Mouse (Mus musculus): Measurements from ENCODE around the gene Ajm1. TPM values are rescaled to one million over a fixed set of nuclear protein-coding genes. Genes with fewer than 3 reads are reported as not detected.

Ajm1 gene
- 257 and 312 TPM in 2 replicates for polyA plus RNA-seq (2012; rRNA removed)

DNA sequence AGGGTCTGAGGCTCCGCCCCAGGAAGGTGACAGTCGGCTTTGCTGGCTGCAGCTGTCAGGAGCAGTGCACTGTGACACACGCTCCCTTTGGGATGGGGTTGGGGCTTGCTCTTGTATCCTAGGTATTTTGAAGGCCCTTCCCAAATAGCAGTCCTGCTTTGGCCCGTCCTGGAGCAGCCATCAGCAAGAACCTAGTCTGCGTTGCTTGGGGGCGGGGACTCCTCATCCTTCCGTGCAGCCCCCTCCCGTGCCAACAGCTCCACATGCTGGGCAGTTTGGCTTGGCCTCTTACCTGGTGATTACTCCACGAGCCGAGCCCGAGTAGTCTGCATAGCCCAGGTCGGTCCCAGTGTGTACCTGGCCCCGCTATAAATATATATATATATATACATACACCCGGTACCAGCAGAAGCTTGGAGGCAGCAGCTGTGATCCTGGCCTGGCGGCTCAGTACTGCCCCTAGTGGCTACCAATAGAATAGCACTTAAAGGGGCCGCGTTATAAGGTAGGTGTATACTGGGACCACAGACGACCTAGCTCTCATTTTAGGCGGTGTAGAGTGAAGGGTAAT is at the start of gene Ajm1:
Gene Ajm1 (minus strand): TSS at position 464 of the 571 bp plus-strand sequence.
- H3K4me3 ChIP-seq (replicated peaks; ENCODE audit: insufficient read depth, low read depth, low read length): peak within 1 kb of the TSS; percentile 70
- peak; percentile 88 to 92 for DNase-seq
- H3K4me1 ChIP-seq (ENCODE audit: control insufficient read depth, insufficient read depth, low read length): peaks cover 67% of the 10 kb centered on the region
- WGBS: under 1% methylated on average over 19 of the region's 19 CpGs
- peak within 1 kb of the TSS; percentile 96 for H3K27ac ChIP-seq (ENCODE audit: insufficient read depth, low read length)
- TF ChIP-seq CTCF (IDR thresholded peaks at IDR 0.05; ENCODE audit: borderline replicate concordance, insufficient read depth, low read depth, low read length) (peak; percentile 79), POLR2A (IDR thresholded peaks at IDR 0.05; ENCODE audit: borderline replicate concordance, insufficient read depth, low read length) (0 out of 2 replicates have a peak, but pooled peaks have one; percentile 7)
- no peaks in the 10 kb centered on the region for H3K27me3 ChIP-seq (ENCODE audit: control insufficient read depth, insufficient read depth, low read length)

DNA sequence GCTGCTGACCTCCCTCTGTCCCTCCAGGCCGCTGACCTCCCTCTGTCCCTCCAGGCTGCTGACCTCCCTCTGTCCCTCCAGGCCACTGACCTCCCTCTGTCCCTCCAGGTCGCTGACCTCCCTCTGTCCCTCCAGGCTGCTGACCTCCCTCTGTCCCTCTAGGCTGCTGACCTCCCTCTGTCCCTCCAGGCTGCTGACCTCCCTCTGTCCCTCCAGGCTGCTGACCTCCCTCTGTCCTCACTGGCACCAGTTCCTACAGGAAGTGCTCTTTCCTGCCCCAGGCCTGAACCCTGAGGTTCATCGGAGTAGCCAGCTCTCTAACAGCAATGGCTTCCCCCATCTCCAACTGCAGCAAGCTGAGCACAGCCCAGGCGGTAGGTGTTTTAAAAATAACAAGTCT is 47.2 kb upstream of the Ajm1 start:
- Histone ChIP-seq H3K4me3 (replicated peaks; ENCODE audit: insufficient read depth, low read depth, low read length) (no peak overlapping the region), H3K27me3 (ENCODE audit: control insufficient read depth, insufficient read depth, low read length) (no peaks in the 10 kb centered on the region), H3K4me1 (ENCODE audit: control insufficient read depth, insufficient read depth, low read length) (no peaks in the 10 kb centered on the region), H3K27ac (ENCODE audit: insufficient read depth, low read length) (no peak overlapping the region)
- no peak for DNase-seq
- 62% methylated on average over 4 of the region's 4 CpGs for WGBS
- TF ChIP-seq CTCF (IDR thresholded peaks at IDR 0.05; ENCODE audit: borderline replicate concordance, insufficient read depth, low read depth, low read length): no peak
- no peak for TF ChIP-seq POLR2A (IDR thresholded peaks at IDR 0.05; ENCODE audit: borderline replicate concordance, insufficient read depth, low read length)

DNA sequence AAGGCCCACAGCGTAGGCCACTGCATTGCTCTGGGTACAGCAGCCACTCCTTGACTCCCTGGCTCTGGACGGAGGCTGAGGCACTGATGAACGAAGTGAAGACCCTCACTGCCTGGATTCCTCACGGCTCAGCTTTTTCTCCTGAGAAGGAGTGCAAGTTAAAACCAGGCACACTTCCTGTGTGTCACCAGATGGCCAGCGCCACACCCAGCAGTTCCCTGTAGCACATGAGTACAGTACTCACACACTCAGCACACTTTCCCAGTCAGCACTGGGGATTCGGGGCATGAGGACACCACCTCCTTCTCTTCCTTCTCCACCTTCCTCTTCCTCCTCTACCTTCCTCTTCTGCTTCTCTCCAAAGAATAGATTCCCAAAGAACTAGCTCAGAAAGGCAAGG is 46.3 kb upstream of the Ajm1 start, which contains the start of gene Fcna:
Gene Fcna (minus strand): TSS at position 220 of the 400 bp plus-strand sequence.
- 84% methylated on average over 6 of the region's 6 CpGs for WGBS
- Histone ChIP-seq H3K27ac (ENCODE audit: insufficient read depth, low read length) (no peak within 1 kb of the TSS), H3K27me3 (ENCODE audit: control insufficient read depth, insufficient read depth, low read length) (no peaks in the 10 kb centered on the region), H3K4me3 (replicated peaks; ENCODE audit: insufficient read depth, low read depth, low read length) (no peak within 1 kb of the TSS), H3K4me1 (ENCODE audit: control insufficient read depth, insufficient read depth, low read length) (no peaks in the 10 kb centered on the region)
- DNase-seq: no peak
- TF ChIP-seq POLR2A (IDR thresholded peaks at IDR 0.05; ENCODE audit: borderline replicate concordance, insufficient read depth, low read length): no peak
- no peak for TF ChIP-seq CTCF (IDR thresholded peaks at IDR 0.05; ENCODE audit: borderline replicate concordance, insufficient read depth, low read depth, low read length)

DNA sequence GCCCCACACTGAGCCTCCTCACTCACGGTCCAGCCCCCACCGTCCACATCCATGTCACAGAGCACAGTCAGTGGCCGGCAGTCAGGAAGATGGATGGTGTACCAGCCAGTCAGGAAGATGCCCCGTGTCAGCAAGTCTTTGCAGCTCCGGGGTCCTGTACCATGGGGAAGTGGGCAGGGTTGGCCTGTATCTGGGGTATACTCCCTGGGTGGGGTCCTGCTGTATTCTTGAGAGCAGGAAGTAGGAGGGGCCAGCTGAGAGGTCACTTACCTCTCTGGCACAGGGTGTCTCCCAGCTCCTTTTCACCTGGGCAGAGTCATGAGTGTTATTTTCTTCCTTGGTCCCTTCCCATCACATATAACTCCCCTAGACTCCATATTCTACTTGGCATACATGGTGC is 44.4 kb upstream of the Ajm1 start:
- DNase-seq: no peak
- 70% methylated on average over 5 of the region's 5 CpGs for WGBS

DNA sequence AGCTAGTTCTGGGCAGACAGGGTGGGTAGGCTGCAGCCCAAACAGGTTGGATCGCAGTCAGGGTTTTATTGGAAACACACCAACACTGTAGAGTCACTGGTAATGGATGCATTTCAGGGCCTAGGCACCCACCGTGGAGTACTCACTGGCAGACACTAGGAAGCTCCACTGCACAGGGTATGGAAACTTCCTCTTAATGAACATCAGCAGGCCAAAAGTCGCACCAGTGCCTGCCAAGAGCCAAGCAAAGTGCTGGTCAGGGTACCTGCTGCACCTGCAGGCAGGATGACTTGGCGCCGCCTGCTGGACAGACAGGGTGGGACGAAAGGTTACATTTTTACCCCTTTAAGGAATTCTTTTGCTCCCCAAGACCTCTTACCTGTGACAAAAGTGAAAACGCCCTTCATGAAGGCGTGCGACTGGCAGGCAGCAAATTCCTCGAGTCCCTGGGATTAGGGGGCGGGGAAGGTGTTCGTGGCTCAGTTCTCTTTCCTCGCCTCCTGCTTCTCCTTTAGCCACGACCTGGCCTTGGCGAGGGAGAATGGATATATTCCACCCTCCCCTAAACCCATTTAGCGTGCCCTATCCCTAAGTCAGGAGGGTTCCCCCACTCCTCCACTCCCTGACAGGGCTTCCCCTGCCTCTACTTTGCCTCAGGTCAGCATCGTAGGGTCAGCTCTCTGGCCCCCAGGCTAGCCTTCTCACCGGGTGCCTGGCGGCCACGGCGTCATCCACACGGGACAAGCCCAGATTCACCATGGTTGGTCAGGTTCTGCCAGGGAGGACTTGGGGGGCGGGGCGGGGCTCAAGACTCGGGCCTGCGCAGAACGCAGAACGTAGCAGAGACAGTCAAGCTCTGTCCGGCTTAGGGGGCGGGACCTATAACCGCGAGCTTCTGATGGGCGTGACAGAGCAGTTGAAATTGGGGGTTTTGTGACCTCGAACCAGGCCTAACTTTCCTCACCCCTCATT is 40.0 kb upstream of the Ajm1 start, which contains the start of gene Tmem141:
Gene Tmem141 (minus strand): TSS at position 777 of the 972 bp plus-strand sequence.
- no peaks in the 10 kb centered on the region for H3K27me3 ChIP-seq (ENCODE audit: control insufficient read depth, insufficient read depth, low read length)

More for the DNA sequence above, 44.4 kb upstream of the Ajm1 start:
- H3K4me1 ChIP-seq (ENCODE audit: control insufficient read depth, insufficient read depth, low read length): peaks cover 2% of the 10 kb centered on the region; the same call in 1 of the 2 replicates
- no peak overlapping the region for H3K27ac ChIP-seq (ENCODE audit: insufficient read depth, low read length)
- no peak for TF ChIP-seq CTCF (IDR thresholded peaks at IDR 0.05; ENCODE audit: borderline replicate concordance, insufficient read depth, low read depth, low read length)
- H3K4me3 ChIP-seq (replicated peaks; ENCODE audit: insufficient read depth, low read depth, low read length): no peak overlapping the region
- no peaks in the 10 kb centered on the region for H3K27me3 ChIP-seq (ENCODE audit: control insufficient read depth, insufficient read depth, low read length)

DNA sequence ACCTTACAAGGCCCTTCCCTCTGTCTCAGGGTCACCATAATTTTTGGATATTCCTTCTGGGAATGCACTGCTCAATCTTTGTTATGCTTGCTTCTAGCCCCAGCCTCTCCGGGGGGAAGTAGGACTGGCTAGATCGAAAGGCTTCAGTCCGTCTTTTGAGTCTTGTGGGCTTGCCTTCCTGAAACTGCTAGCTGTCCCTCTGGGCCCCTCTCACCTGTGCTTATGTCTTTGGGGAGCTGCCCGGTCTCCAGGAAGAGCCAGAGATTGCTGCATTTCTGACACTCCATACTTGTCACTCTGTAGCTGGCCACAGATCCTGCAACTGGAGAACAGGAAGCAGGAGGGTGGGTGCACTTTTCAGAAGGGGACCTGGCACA is 39.3 kb upstream of the Ajm1 start:
- TF ChIP-seq CTCF (IDR thresholded peaks at IDR 0.05; ENCODE audit: borderline replicate concordance, insufficient read depth, low read depth, low read length) (no peak), POLR2A (IDR thresholded peaks at IDR 0.05; ENCODE audit: borderline replicate concordance, insufficient read depth, low read length) (no peak)
- DNase-seq: no peak
- 19% methylated on average over 4 of the region's 4 CpGs for WGBS
- Histone ChIP-seq H3K27me3 (ENCODE audit: control insufficient read depth, insufficient read depth, low read length) (no peaks in the 10 kb centered on the region), H3K27ac (ENCODE audit: insufficient read depth, low read length) (peak overlapping the region; percentile 25), H3K4me1 (ENCODE audit: control insufficient read depth, insufficient read depth, low read length) (peaks cover 11% of the 10 kb centered on the region), H3K4me3 (replicated peaks; ENCODE audit: insufficient read depth, low read depth, low read length) (peak overlapping the region; percentile 86)

More for the DNA sequence above, 40.0 kb upstream of the Ajm1 start, which contains the start of gene Tmem141:
- Histone ChIP-seq H3K27ac (ENCODE audit: insufficient read depth, low read length) (peak within 1 kb of the TSS; percentile 86), H3K4me3 (replicated peaks; ENCODE audit: insufficient read depth, low read depth, low read length) (peak within 1 kb of the TSS; percentile 86), H3K4me1 (ENCODE audit: control insufficient read depth, insufficient read depth, low read length) (peaks cover 11% of the 10 kb centered on the region)
- DNase-seq: peak; percentile 92 to 95
- 2% methylated on average over 34 of the region's 34 CpGs for WGBS
- TF ChIP-seq CTCF (IDR thresholded peaks at IDR 0.05; ENCODE audit: borderline replicate concordance, insufficient read depth, low read depth, low read length): peak; percentile 87
- TF ChIP-seq POLR2A (IDR thresholded peaks at IDR 0.05; ENCODE audit: borderline replicate concordance, insufficient read depth, low read length): peak; percentile 78; the same call in 1 of the 2 replicates

DNA sequence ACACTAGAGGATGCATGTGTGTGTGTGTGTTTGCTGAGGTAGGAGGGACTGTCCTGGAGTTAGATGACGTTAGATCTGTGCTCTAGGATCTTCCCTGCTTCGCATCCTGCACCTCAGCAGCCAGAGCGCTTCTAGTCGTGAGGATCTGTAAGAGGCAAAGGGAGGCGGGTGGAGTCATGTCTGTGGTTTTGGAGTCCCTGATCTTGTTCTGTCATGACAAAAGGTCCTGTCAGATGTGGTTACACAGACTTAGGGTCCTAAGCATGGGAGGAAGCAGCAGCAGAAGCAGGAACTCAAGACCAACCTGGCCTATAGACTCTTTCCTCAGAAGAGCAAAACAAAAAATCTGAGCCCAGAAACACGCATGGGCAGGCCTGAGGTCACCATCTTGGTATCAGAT is 38.8 kb upstream of the Ajm1 start:
- H3K27me3 ChIP-seq (ENCODE audit: control insufficient read depth, insufficient read depth, low read length): no peaks in the 10 kb centered on the region
- DNase-seq: no peak
- 74% methylated on average over 6 of the region's 6 CpGs for WGBS
- peak overlapping the region; percentile 25; the same call in 1 of the 2 replicates for H3K27ac ChIP-seq (ENCODE audit: insufficient read depth, low read length)
- peaks cover 11% of the 10 kb centered on the region for H3K4me1 ChIP-seq (ENCODE audit: control insufficient read depth, insufficient read depth, low read length)
- TF ChIP-seq POLR2A (IDR thresholded peaks at IDR 0.05; ENCODE audit: borderline replicate concordance, insufficient read depth, low read length): no peak
- TF ChIP-seq CTCF (IDR thresholded peaks at IDR 0.05; ENCODE audit: borderline replicate concordance, insufficient read depth, low read depth, low read length): no peak
- no peak overlapping the region for H3K4me3 ChIP-seq (replicated peaks; ENCODE audit: insufficient read depth, low read depth, low read length)

All from cerebellum, adult 2 months (tissue).